Mouse (Mus musculus) bone marrow, adult 2 months (tissue): Measurements from ENCODE around the gene Serpinb6b.

Experiments
- CTCF ChIP-seq: fragments of 200-500 bp; IDR thresholded peaks from 2 replicates; pipeline ENCODE4 v1.5.1; 2011; ENCODE audit warnings: low read length, control low read depth; ENCODE audit not compliant: control insufficient read depth, insufficient read depth
- POLR2A ChIP-seq: fragments of 200-500 bp; IDR thresholded peaks from 2 replicates; pipeline ENCODE4 v1.6.1; 2011; ENCODE audit warnings: low read depth, mild to moderate bottlenecking, control low read depth, low read length, borderline replicate concordance; ENCODE audit not compliant: control insufficient read depth

- TF ChIP-seq CTCF (0 out of 2 replicates have a peak, but pooled peaks have one; percentile 12), POLR2A (no peak)
These were observed at the start of gene Serpinb6b for GRCm38 (mm10) chr13:32964989-32965811.
